Mouse (Mus musculus): Measurements from ENCODE around the gene Bclaf1. TPM values are rescaled to one million over a fixed set of nuclear protein-coding genes. Genes with fewer than 3 reads are reported as not detected.

The Bclaf1 gene
- polyA plus RNA-seq, 1 experiment: 354 TPM

GRCm38 (mm10) chr10:20285289-20285975 lies 26.8 kb upstream of the Bclaf1 start:
- WGBS: 43% methylated on average over 10 of the region's 10 CpGs
- TF ChIP-seq CTCF (IDR thresholded peaks at IDR 0.05; ENCODE audit: insufficient read depth, low read depth, low read length): no peak
- TF ChIP-seq POLR2A (IDR thresholded peaks at IDR 0.05; ENCODE audit: insufficient read depth, low read depth, low read length): no peak
- Histone ChIP-seq H3K4me3 (ENCODE audit: insufficient read depth, low read depth, low read length) (no peak overlapping the region), H3K4me1 (ENCODE audit: control insufficient read depth, insufficient read depth, low read length) (peaks cover 19% of the 10 kb centered on the region), H3K27ac (ENCODE audit: insufficient read depth, low read depth, low read length) (no peak overlapping the region)

DNA sequence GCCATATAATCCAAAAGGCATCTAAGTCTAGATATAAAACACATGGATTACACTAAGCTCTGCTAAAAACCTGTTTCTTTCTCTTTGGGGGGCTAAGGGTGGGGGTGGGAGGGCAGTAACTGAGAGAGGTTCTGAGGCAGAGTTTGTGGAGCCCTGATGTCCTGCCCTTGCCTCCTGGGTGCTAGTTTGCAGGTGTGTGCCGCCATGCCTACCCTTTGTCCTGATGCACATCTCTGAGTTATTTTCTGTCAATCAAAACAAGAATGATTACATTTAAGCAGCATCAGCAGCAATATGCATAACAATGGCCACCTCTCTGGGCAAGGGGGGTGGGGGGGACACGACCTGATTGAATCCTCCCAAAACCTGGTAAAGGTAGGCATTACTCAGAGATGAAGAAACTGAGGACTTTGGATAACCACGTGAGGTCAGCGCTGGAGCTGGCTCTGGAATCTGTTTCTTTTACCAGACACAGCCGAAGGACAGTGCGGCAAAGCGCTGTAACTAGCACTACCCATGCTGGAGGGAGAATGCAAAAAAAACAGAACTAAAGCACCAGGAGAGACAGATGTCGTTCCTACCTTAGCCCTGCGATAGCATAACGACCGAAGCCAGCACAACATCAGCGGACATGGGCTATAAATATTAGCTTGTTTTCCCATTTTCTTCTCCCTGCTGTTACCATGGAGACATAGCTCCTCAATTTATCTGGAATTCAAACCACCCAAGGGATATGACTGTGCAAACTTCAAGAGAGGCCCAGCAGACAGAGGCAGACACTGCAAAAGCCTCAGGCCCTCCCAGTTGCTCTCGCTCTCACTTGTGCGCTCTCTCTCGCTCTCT lies 26.1 kb upstream of the Bclaf1 start:
- Histone ChIP-seq H3K4me3 (ENCODE audit: insufficient read depth, low read depth, low read length) (no peak overlapping the region), H3K4me1 (ENCODE audit: control insufficient read depth, insufficient read depth, low read length) (peaks cover 22% of the 10 kb centered on the region), H3K27ac (ENCODE audit: insufficient read depth, low read depth, low read length) (peak overlapping the region; percentile 29; the same call in 1 of the 2 replicates)
- TF ChIP-seq POLR2A (IDR thresholded peaks at IDR 0.05; ENCODE audit: insufficient read depth, low read depth, low read length) (no peak), CTCF (IDR thresholded peaks at IDR 0.05; ENCODE audit: insufficient read depth, low read depth, low read length) (no peak)
- WGBS: 35% methylated on average over 15 of the region's 15 CpGs

- TF ChIP-seq CTCF (IDR thresholded peaks at IDR 0.05; ENCODE audit: insufficient read depth, low read depth, low read length): no peak
- TF ChIP-seq POLR2A (IDR thresholded peaks at IDR 0.05; ENCODE audit: insufficient read depth, low read depth, low read length): no peak
- Histone ChIP-seq H3K27ac (ENCODE audit: insufficient read depth, low read depth, low read length) (no peak overlapping the region), H3K4me3 (ENCODE audit: insufficient read depth, low read depth, low read length) (no peak overlapping the region), H3K4me1 (ENCODE audit: control insufficient read depth, insufficient read depth, low read length) (peaks cover 22% of the 10 kb centered on the region)
- 73% methylated on average over 6 of the region's 6 CpGs for WGBS
Measured at GRCm38 (mm10) chr10:20287369-20287768, 24.9 kb upstream of the Bclaf1 start.

DNA sequence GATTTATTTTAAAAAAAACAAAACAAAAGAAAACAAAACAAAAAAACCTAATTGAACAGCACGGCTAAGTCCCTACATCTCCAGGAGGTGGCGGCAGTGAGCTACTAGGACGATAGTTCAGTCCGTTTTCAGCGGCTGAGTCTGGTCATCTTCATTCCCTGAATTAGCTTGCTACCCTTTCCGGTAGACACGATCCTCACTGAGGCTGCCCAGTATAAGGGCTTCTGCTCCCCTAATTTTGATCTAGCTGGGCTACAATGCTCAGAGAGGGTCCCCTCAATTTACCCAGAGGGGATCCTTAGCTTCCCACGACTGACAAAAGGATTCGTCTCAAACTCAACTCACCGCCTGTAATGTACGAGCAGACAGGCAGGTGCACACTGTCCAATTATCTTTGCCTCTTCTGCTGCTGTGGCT lies 21.8 kb upstream of the Bclaf1 start:
- WGBS: 5% methylated on average over 11 of the region's 11 CpGs
- TF ChIP-seq CTCF (IDR thresholded peaks at IDR 0.05; ENCODE audit: insufficient read depth, low read depth, low read length) (no peak), POLR2A (IDR thresholded peaks at IDR 0.05; ENCODE audit: insufficient read depth, low read depth, low read length) (no peak)
- H3K4me3 ChIP-seq (ENCODE audit: insufficient read depth, low read depth, low read length): peak overlapping the region; percentile 17
- no peak overlapping the region for H3K27ac ChIP-seq (ENCODE audit: insufficient read depth, low read depth, low read length)
- peaks cover 18% of the 10 kb centered on the region for H3K4me1 ChIP-seq (ENCODE audit: control insufficient read depth, insufficient read depth, low read length)

- 68% methylated on average over 5 of the region's 5 CpGs for WGBS
- Histone ChIP-seq H3K4me3 (ENCODE audit: insufficient read depth, low read depth, low read length) (no peak overlapping the region), H3K27ac (ENCODE audit: insufficient read depth, low read depth, low read length) (no peak overlapping the region), H3K4me1 (ENCODE audit: control insufficient read depth, insufficient read depth, low read length) (no peaks in the 10 kb centered on the region)
- TF ChIP-seq CTCF (IDR thresholded peaks at IDR 0.05; ENCODE audit: insufficient read depth, low read depth, low read length) (no peak), POLR2A (IDR thresholded peaks at IDR 0.05; ENCODE audit: insufficient read depth, low read depth, low read length) (no peak)
Measured at GRCm38 (mm10) chr10:20295961-20296360, 16.3 kb upstream of the Bclaf1 start.

DNA sequence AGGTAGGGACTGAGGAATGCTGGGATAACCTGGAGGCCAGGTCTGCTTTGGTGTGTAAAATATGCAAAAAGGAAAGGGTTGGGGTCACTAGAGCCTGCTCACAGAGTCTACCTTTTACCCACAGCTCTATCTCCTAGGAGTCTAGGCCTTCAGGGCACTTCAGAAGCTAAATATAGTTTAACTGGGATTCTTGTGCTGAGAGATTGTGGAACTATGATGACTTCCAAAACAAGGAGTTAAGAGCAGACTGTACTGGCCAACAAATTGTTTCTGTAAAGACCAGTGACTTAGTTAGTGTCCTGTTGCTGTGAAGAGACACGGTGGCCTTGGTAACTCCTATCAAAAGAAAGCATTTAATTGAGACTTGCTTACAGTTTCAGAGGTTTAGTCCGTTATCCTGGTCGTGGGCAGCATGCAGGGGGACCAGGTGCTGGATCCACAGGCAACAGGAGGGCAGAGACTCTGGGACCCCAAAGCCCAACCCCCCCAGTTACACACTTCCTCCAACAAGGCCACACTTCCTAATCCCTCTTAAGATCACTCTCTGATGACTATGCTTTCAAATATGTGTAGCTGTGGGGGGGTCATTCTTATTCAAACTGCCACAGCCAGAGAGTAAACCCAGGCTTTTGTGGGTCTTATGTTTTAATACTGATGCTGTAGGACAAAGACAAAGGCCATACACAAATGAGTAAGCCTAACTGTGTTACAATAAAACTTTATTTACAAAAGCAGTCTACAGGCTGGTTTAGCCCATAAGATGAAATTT lies 13.9 kb upstream of the Bclaf1 start:
- Histone ChIP-seq H3K4me3 (ENCODE audit: insufficient read depth, low read depth, low read length) (no peak overlapping the region), H3K4me1 (ENCODE audit: control insufficient read depth, insufficient read depth, low read length) (no peaks in the 10 kb centered on the region), H3K27ac (ENCODE audit: insufficient read depth, low read depth, low read length) (no peak overlapping the region)
- 54% methylated on average over 3 of the region's 3 CpGs for WGBS
- TF ChIP-seq POLR2A (IDR thresholded peaks at IDR 0.05; ENCODE audit: insufficient read depth, low read depth, low read length) (no peak), CTCF (IDR thresholded peaks at IDR 0.05; ENCODE audit: insufficient read depth, low read depth, low read length) (no peak)

DNA sequence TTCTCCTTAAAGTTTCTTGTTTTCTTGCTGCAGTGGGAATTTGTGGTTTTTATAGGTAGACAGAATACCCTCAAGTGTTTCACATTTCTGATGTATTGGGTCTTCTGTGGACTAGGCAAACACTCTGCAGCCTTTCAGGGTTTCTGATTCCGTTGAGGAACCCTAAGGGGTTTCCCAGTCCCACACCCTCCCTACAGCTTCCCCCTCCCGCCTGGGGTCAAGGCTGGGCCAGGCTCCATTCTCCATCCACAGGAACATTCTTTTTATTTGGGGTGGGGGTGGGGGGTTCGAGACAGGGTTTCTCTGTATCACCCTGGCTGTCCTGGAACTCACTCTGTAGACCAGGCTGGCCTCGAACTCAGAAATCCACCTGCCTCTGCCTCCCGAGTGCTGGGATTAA lies 13.2 kb upstream of the Bclaf1 start:
- WGBS: 82% methylated on average over 5 of the region's 5 CpGs

DNA sequence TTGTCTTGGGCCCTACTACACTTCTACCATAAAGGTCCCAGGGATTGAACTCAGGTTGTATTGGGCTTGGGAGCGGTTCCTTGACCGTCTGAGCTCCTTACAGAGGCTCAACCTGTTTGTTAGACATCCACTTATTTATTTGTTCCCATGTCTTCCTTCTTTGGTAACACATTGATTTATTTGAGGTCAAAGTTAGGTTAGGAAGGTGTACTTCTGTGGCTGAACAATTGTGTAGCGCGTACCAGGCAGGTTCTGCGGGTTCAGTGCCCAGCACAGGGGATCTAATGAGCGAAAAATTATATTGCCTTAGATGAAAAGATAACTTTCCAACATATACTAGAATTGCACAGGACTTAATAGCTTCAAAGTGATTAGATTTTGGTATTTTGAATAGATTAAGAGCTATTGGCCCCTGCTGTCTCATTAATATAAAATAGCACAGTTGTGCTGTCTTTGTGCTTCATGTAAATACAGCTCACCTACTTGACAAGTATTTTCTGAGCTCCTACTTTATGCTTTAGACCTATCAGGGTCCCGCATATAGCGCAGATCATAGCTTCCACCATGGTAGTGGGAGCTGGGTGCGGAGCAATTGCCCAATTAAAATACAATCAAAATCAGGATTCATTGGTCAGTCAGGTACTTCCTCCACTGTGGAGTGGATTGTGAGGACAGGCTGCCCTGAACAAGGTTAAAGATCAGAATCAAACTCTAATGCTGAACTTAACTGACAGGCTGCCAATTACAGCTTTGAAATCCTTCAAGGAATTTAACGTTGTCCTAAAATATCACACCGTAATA lies 1.1 kb upstream of the Bclaf1 start:
- WGBS: 50% methylated on average over 11 of the region's 11 CpGs
- H3K4me1 ChIP-seq (ENCODE audit: control insufficient read depth, insufficient read depth, low read length): no peaks in the 10 kb centered on the region
- H3K4me3 ChIP-seq (ENCODE audit: insufficient read depth, low read depth, low read length): peak overlapping the region; percentile 70; the same call in 1 of the 2 replicates
- H3K27ac ChIP-seq (ENCODE audit: insufficient read depth, low read depth, low read length): peak overlapping the region; percentile 97
- TF ChIP-seq CTCF (IDR thresholded peaks at IDR 0.05; ENCODE audit: insufficient read depth, low read depth, low read length) (no peak), POLR2A (IDR thresholded peaks at IDR 0.05; ENCODE audit: insufficient read depth, low read depth, low read length) (no peak)

More for the DNA sequence above, 13.2 kb upstream of the Bclaf1 start:
- Histone ChIP-seq H3K27ac (ENCODE audit: insufficient read depth, low read depth, low read length) (no peak overlapping the region), H3K4me3 (ENCODE audit: insufficient read depth, low read depth, low read length) (no peak overlapping the region), H3K4me1 (ENCODE audit: control insufficient read depth, insufficient read depth, low read length) (no peaks in the 10 kb centered on the region)
- no peak for TF ChIP-seq POLR2A (IDR thresholded peaks at IDR 0.05; ENCODE audit: insufficient read depth, low read depth, low read length)
- no peak for TF ChIP-seq CTCF (IDR thresholded peaks at IDR 0.05; ENCODE audit: insufficient read depth, low read depth, low read length)
